Mouse (Mus musculus): ENCODE measurements around the gene Fiz1. TPM values are rescaled to one million over a fixed set of nuclear protein-coding genes. Genes with fewer than 3 reads are reported as not detected.

The Fiz1 gene
- polyA plus RNA-seq, 1 experiment from 2014 or later, result 67.0 TPM

Other genes starting within 250 kb of the Fiz1 start
- gene Fam71e2, start 243.4 kb downstream of the Fiz1 start, polyA plus RNA-seq (2014; fragmentation: Nextera tagmentation; extraction: Ambion mirVana), result not detected in 2 replicates
- gene Il11, start 231.8 kb downstream of the Fiz1 start, polyA plus RNA-seq (2014; fragmentation: Nextera tagmentation; extraction: Ambion mirVana), result 0.19 TPM in 1 of 2 replicates, not detected in the other
- not detected in 2 replicates for gene Tmem190, start 231.8 kb downstream of the Fiz1 start, polyA plus RNA-seq (2014; fragmentation: Nextera tagmentation; extraction: Ambion mirVana)
- gene Tmem238, start 225.0 kb downstream of the Fiz1 start, polyA plus RNA-seq (2014; fragmentation: Nextera tagmentation; extraction: Ambion mirVana), result 1.6 and 2.6 TPM in 2 replicates
- gene Rpl28, start 221.8 kb downstream of the Fiz1 start, polyA plus RNA-seq (2014; fragmentation: Nextera tagmentation; extraction: Ambion mirVana), result 203 and 220 TPM in 2 replicates
- 476 and 526 TPM in 2 replicates for gene Ube2s, start 202.1 kb downstream of the Fiz1 start, polyA plus RNA-seq (2014; fragmentation: Nextera tagmentation; extraction: Ambion mirVana)
- 2.2 and 3.0 TPM in 2 replicates for gene Shisa7, start 170.0 kb downstream of the Fiz1 start, polyA plus RNA-seq (2014; fragmentation: Nextera tagmentation; extraction: Ambion mirVana)
- gene Isoc2b, start 144.4 kb downstream of the Fiz1 start, polyA plus RNA-seq (2014; fragmentation: Nextera tagmentation; extraction: Ambion mirVana), result 2.0 and 3.2 TPM in 2 replicates
- 0.69 and 0.75 TPM in 2 replicates for gene Isoc2a, start 137.5 kb downstream of the Fiz1 start, polyA plus RNA-seq (2014; fragmentation: Nextera tagmentation; extraction: Ambion mirVana)
- gene Gm36210, start 108.2 kb downstream of the Fiz1 start, polyA plus RNA-seq (2014; fragmentation: Nextera tagmentation; extraction: Ambion mirVana), result 0.56 and 0.59 TPM in 2 replicates
- gene Zfp628, start 99.5 kb downstream of the Fiz1 start, polyA plus RNA-seq (2014; fragmentation: Nextera tagmentation; extraction: Ambion mirVana), result 4.8 and 5.0 TPM in 2 replicates
- 10.8 and 12.6 TPM in 2 replicates for gene Nat14, start 92.7 kb downstream of the Fiz1 start, polyA plus RNA-seq (2014; fragmentation: Nextera tagmentation; extraction: Ambion mirVana)
- 0.79 and 0.91 TPM in 2 replicates for gene Ssc5d, start 88.9 kb downstream of the Fiz1 start, polyA plus RNA-seq (2014; fragmentation: Nextera tagmentation; extraction: Ambion mirVana)
- 0.33 TPM in 1 of 2 replicates, not detected in the other for gene Sbk2, start 50.3 kb downstream of the Fiz1 start, polyA plus RNA-seq (2014; fragmentation: Nextera tagmentation; extraction: Ambion mirVana)
- 0.12 TPM in 1 of 2 replicates, not detected in the other for gene Sbk3, start 43.5 kb downstream of the Fiz1 start, polyA plus RNA-seq (2014; fragmentation: Nextera tagmentation; extraction: Ambion mirVana)
- gene Zfp579, start 18.5 kb downstream of the Fiz1 start, polyA plus RNA-seq (2014; fragmentation: Nextera tagmentation; extraction: Ambion mirVana), result 58.5 and 60.0 TPM in 2 replicates
- 9.5 and 11.1 TPM in 2 replicates for gene Zfp524, start 282 bp downstream of the Fiz1 start, polyA plus RNA-seq (2014; fragmentation: Nextera tagmentation; extraction: Ambion mirVana)
- 0.23 and 1.9 TPM in 2 replicates for gene Gm44973, start 799 bp upstream of the Fiz1 start, polyA plus RNA-seq (2014; fragmentation: Nextera tagmentation; extraction: Ambion mirVana)
- 6.7 and 7.3 TPM in 2 replicates for gene Zfp865, start 5.7 kb upstream of the Fiz1 start, polyA plus RNA-seq (2014; fragmentation: Nextera tagmentation; extraction: Ambion mirVana)
- 7.2 and 7.8 TPM in 2 replicates for gene Ccdc106, start 5.9 kb upstream of the Fiz1 start, polyA plus RNA-seq (2014; fragmentation: Nextera tagmentation; extraction: Ambion mirVana)
- not detected in 2 replicates for gene 4632433K11Rik, start 19.4 kb upstream of the Fiz1 start, polyA plus RNA-seq (2014; fragmentation: Nextera tagmentation; extraction: Ambion mirVana)
- gene Zfp784, start 23.7 kb upstream of the Fiz1 start, polyA plus RNA-seq (2014; fragmentation: Nextera tagmentation; extraction: Ambion mirVana), result 3.9 and 4.8 TPM in 2 replicates
- 44.6 and 51.4 TPM in 2 replicates for gene Zfp580, start 36.8 kb upstream of the Fiz1 start, polyA plus RNA-seq (2014; fragmentation: Nextera tagmentation; extraction: Ambion mirVana)
- 222 and 236 TPM in 2 replicates for gene U2af2, start 47.4 kb upstream of the Fiz1 start, polyA plus RNA-seq (2014; fragmentation: Nextera tagmentation; extraction: Ambion mirVana)
- gene Epn1, start 65.5 kb upstream of the Fiz1 start, polyA plus RNA-seq (2014; fragmentation: Nextera tagmentation; extraction: Ambion mirVana), result 70.1 and 75.0 TPM in 2 replicates
- gene Rfpl4, start 102.3 kb upstream of the Fiz1 start, polyA plus RNA-seq (2014; fragmentation: Nextera tagmentation; extraction: Ambion mirVana), result not detected in 2 replicates
- 0.19 and 0.27 TPM in 2 replicates for gene Rasl2-9, start 111.3 kb upstream of the Fiz1 start, polyA plus RNA-seq (2014; fragmentation: Nextera tagmentation; extraction: Ambion mirVana)
- gene Vmn1r55, start 135.0 kb upstream of the Fiz1 start, polyA plus RNA-seq (2014; fragmentation: Nextera tagmentation; extraction: Ambion mirVana), result not detected in 2 replicates
- not detected in 2 replicates for gene Vmn1r56, start 182.1 kb upstream of the Fiz1 start, polyA plus RNA-seq (2014; fragmentation: Nextera tagmentation; extraction: Ambion mirVana)
- not detected in 2 replicates for gene Vmn1r57, start 203.8 kb upstream of the Fiz1 start, polyA plus RNA-seq (2014; fragmentation: Nextera tagmentation; extraction: Ambion mirVana)